Mouse (Mus musculus): ENCODE data around the gene Sfn. TPM values are rescaled to one million over a fixed set of nuclear protein-coding genes. Genes with fewer than 3 reads are reported as not detected.

The Sfn gene
- polyA plus RNA-seq, 1 experiment from 2014 or later: 1.4 TPM

- H3K4me2 ChIP-seq: peak overlapping the region; percentile 100
- H3K27ac ChIP-seq (ENCODE audit: poor library complexity, severe bottlenecking): peak overlapping the region; percentile 72
- H3K9ac ChIP-seq: peak overlapping the region; percentile 90
- peaks cover 15% of the 10 kb centered on the region for H3K4me1 ChIP-seq (replicated peaks)
- peaks cover 68% of the 10 kb centered on the region for H3K36me3 ChIP-seq
- H3K4me3 ChIP-seq: peak overlapping the region; percentile 98
- H3K9me3 ChIP-seq (replicated peaks): no peaks in the 10 kb centered on the region
- ATAC-seq (ENCODE audit: insufficient number of reproducible peaks, low FRiP score): 0 out of 2 replicates have a peak, but pooled peaks have one; percentile 24
- no peaks in the 10 kb centered on the region for H3K27me3 ChIP-seq (replicated peaks)
- WGBS: 57% methylated on average over 6 of the region's 6 CpGs
Observed at GRCm38 (mm10) chr4:133583690-133584058, 18.3 kb downstream of the Sfn start.

- Histone ChIP-seq H3K9ac (no peak overlapping the region), H3K27me3 (replicated peaks) (no peaks in the 10 kb centered on the region), H3K4me1 (replicated peaks) (peaks cover 9% of the 10 kb centered on the region; the same call in 1 of the 2 replicates), H3K4me2 (no peak overlapping the region), H3K9me3 (replicated peaks) (no peaks in the 10 kb centered on the region), H3K4me3 (no peak overlapping the region), H3K36me3 (peaks cover 51% of the 10 kb centered on the region), H3K27ac (ENCODE audit: poor library complexity, severe bottlenecking) (no peak overlapping the region)
- 74% methylated on average over 12 of the region's 12 CpGs for WGBS
- no peak for ATAC-seq (ENCODE audit: insufficient number of reproducible peaks, low FRiP score)
Observed at GRCm38 (mm10) chr4:133577983-133578382, 24.0 kb downstream of the Sfn start.

GRCm38 (mm10) chr4:133574843-133575202, 27.1 kb downstream of the Sfn start:
- H3K36me3 ChIP-seq: peaks cover 22% of the 10 kb centered on the region
- H3K9ac ChIP-seq: peak overlapping the region; percentile 81
- H3K4me3 ChIP-seq: peak overlapping the region; percentile 69
- peak; percentile 56 for ATAC-seq (ENCODE audit: insufficient number of reproducible peaks, low FRiP score)
- peak overlapping the region; percentile 92 for H3K4me2 ChIP-seq
- under 1% methylated on average over 41 of the region's 41 CpGs for WGBS
- H3K27me3 ChIP-seq (replicated peaks): no peaks in the 10 kb centered on the region
- H3K27ac ChIP-seq (ENCODE audit: poor library complexity, severe bottlenecking): no peak overlapping the region
- no peaks in the 10 kb centered on the region for H3K9me3 ChIP-seq (replicated peaks)
- peaks cover 9% of the 10 kb centered on the region; the same call in 1 of the 2 replicates for H3K4me1 ChIP-seq (replicated peaks)

- H3K36me3 ChIP-seq: peaks cover 16% of the 10 kb centered on the region
- H3K9me3 ChIP-seq (replicated peaks): no peaks in the 10 kb centered on the region
- peak; percentile 91 for ATAC-seq (ENCODE audit: insufficient number of reproducible peaks, low FRiP score)
- peak within 1 kb of the TSS; percentile 81 for H3K9ac ChIP-seq
- H3K4me2 ChIP-seq: peak within 1 kb of the TSS; percentile 92
- H3K27me3 ChIP-seq (replicated peaks): no peaks in the 10 kb centered on the region
- peak within 1 kb of the TSS; percentile 69 for H3K4me3 ChIP-seq
- 6% methylated on average over 44 of the region's 44 CpGs for WGBS
- H3K4me1 ChIP-seq (replicated peaks): peaks cover 9% of the 10 kb centered on the region; the same call in 1 of the 2 replicates
- peak within 1 kb of the TSS; percentile 49 for H3K27ac ChIP-seq (ENCODE audit: poor library complexity, severe bottlenecking)
Observed at GRCm38 (mm10) chr4:133574070-133574842, 27.7 kb downstream of the Sfn start, which contains the start of gene Gpatch3. Gpatch3 (plus strand) TSS chr4:133574745.

- H3K9ac ChIP-seq: no peak overlapping the region; the same call in 1 of the 2 replicates
- 54% methylated on average over 10 of the region's 10 CpGs for WGBS
- no peak overlapping the region for H3K4me2 ChIP-seq
- H3K27ac ChIP-seq (ENCODE audit: poor library complexity, severe bottlenecking): no peak overlapping the region
- H3K9me3 ChIP-seq (replicated peaks): no peaks in the 10 kb centered on the region
- no peaks in the 10 kb centered on the region for H3K27me3 ChIP-seq (replicated peaks)
- H3K4me1 ChIP-seq (replicated peaks): peaks cover 1% of the 10 kb centered on the region; the same call in 1 of the 2 replicates
- ATAC-seq (ENCODE audit: insufficient number of reproducible peaks, low FRiP score): no peak
- no peak overlapping the region for H3K4me3 ChIP-seq
- no peaks in the 10 kb centered on the region for H3K36me3 ChIP-seq
Observed at GRCm38 (mm10) chr4:133570066-133570466, 31.9 kb downstream of the Sfn start.

GRCm38 (mm10) chr4:133569291-133570065, 32.5 kb downstream of the Sfn start:
- H3K27me3 ChIP-seq (replicated peaks): no peaks in the 10 kb centered on the region
- no peak overlapping the region for H3K9ac ChIP-seq
- no peak overlapping the region for H3K27ac ChIP-seq (ENCODE audit: poor library complexity, severe bottlenecking)
- H3K9me3 ChIP-seq (replicated peaks): peaks cover 3% of the 10 kb centered on the region; the same call in 1 of the 2 replicates
- no peak overlapping the region for H3K4me2 ChIP-seq
- WGBS: 80% methylated on average over 10 of the region's 10 CpGs
- no peaks in the 10 kb centered on the region for H3K4me1 ChIP-seq (replicated peaks)
- no peak overlapping the region for H3K4me3 ChIP-seq
- no peaks in the 10 kb centered on the region for H3K36me3 ChIP-seq
- ATAC-seq (ENCODE audit: insufficient number of reproducible peaks, low FRiP score): no peak

- Histone ChIP-seq H3K9ac (no peak overlapping the region), H3K4me3 (no peak overlapping the region), H3K9me3 (replicated peaks) (peaks cover 5% of the 10 kb centered on the region; the same call in 1 of the 2 replicates), H3K36me3 (no peaks in the 10 kb centered on the region), H3K27ac (ENCODE audit: poor library complexity, severe bottlenecking) (no peak overlapping the region), H3K27me3 (replicated peaks) (no peaks in the 10 kb centered on the region), H3K4me1 (replicated peaks) (no peaks in the 10 kb centered on the region), H3K4me2 (peak overlapping the region; percentile 10; the same call in 1 of the 2 replicates)
- ATAC-seq (ENCODE audit: insufficient number of reproducible peaks, low FRiP score): no peak
- WGBS: 23% methylated on average over 8 of the region's 8 CpGs
Observed at GRCm38 (mm10) chr4:133567251-133567650, 34.7 kb downstream of the Sfn start.

- no peak for ATAC-seq (ENCODE audit: insufficient number of reproducible peaks, low FRiP score)
- Histone ChIP-seq H3K4me2 (no peak overlapping the region), H3K27ac (ENCODE audit: poor library complexity, severe bottlenecking) (no peak overlapping the region), H3K36me3 (no peaks in the 10 kb centered on the region), H3K4me1 (replicated peaks) (no peaks in the 10 kb centered on the region), H3K27me3 (replicated peaks) (no peaks in the 10 kb centered on the region), H3K4me3 (no peak overlapping the region), H3K9me3 (replicated peaks) (peaks cover 5% of the 10 kb centered on the region; the same call in 1 of the 2 replicates), H3K9ac (no peak overlapping the region)
- 75% methylated on average over 11 of the region's 11 CpGs for WGBS
Observed at GRCm38 (mm10) chr4:133563123-133563571, 38.8 kb downstream of the Sfn start.

- no peak overlapping the region for H3K4me2 ChIP-seq
- WGBS: 70% methylated on average over 4 of the region's 4 CpGs
- ATAC-seq (ENCODE audit: insufficient number of reproducible peaks, low FRiP score): no peak
- H3K36me3 ChIP-seq: 0 out of 2 replicates have a peak, but pooled peaks cover under 1% of the 10 kb centered on the region
- no peaks in the 10 kb centered on the region for H3K4me1 ChIP-seq (replicated peaks)
- H3K9ac ChIP-seq: no peak overlapping the region
- no peak overlapping the region for H3K27ac ChIP-seq (ENCODE audit: poor library complexity, severe bottlenecking)
- no peaks in the 10 kb centered on the region for H3K27me3 ChIP-seq (replicated peaks)
- no peak overlapping the region for H3K4me3 ChIP-seq
- peaks cover 5% of the 10 kb centered on the region; the same call in 1 of the 2 replicates for H3K9me3 ChIP-seq (replicated peaks)
Observed at GRCm38 (mm10) chr4:133561622-133562021, 40.3 kb downstream of the Sfn start.

GRCm38 (mm10) chr4:133559846-133560245, 42.1 kb downstream of the Sfn start:
- H3K27me3 ChIP-seq (replicated peaks): peaks cover 6% of the 10 kb centered on the region; the same call in 1 of the 2 replicates
- peaks cover 5% of the 10 kb centered on the region; the same call in 1 of the 2 replicates for H3K9me3 ChIP-seq (replicated peaks)
- H3K4me1 ChIP-seq (replicated peaks): no peaks in the 10 kb centered on the region
- no peak overlapping the region for H3K4me2 ChIP-seq
- no peak overlapping the region for H3K4me3 ChIP-seq
- WGBS: 72% methylated on average over 4 of the region's 4 CpGs
- H3K27ac ChIP-seq (ENCODE audit: poor library complexity, severe bottlenecking): no peak overlapping the region
- no peak overlapping the region for H3K9ac ChIP-seq
- no peak for ATAC-seq (ENCODE audit: insufficient number of reproducible peaks, low FRiP score)
- peaks cover 9% of the 10 kb centered on the region for H3K36me3 ChIP-seq

Data from heart, embryonic 12.5 days (tissue).